Mouse (Mus musculus) embryonic facial prominence, embryonic 14.5 days (tissue): ENCODE measurements at regions not wholly inside any gene's neighbourhood (a gene's known extent, or its start where the extent isn't known, plus 50 kb on each side); places are given as distances from the start of the nearest gene placed in this dataset.
A peak's percentile ranks its signal among the peaks of the same experiment; 100 is the strongest.

Source experiments
- ATAC-seq: fragments of 200-750 bp; cut with Nextera tagmentation; 2 replicates; pipeline ENCODE4 v1.8.0; 2017; ENCODE audit warnings: low read depth, moderate number of reproducible peaks, moderate TSS enrichment
- DNase-seq: peaks from one replicate; pipeline ENCODE4 v3.0.0-alpha.2; 2015; ENCODE audit warnings: low spot score
- H3K27ac ChIP-seq: fragments of 300-500 bp; sonication (generic); replicated peaks from 2 replicates; pipeline ENCODE4 v1.5.1; 2014; ENCODE audit warnings: low read depth, mild to moderate bottlenecking, low read length, moderate library complexity
- H3K27me3 ChIP-seq: fragments of 300-500 bp; sonication (generic); replicated peaks from 2 replicates; pipeline ENCODE4 v1.6.1; 2014; ENCODE audit warnings: low read length; ENCODE audit not compliant: control insufficient read depth, insufficient read depth
- H3K36me3 ChIP-seq: fragments of 300-500 bp; sonication (generic); 2 replicates; pipeline ENCODE4 v1.6.1; 2014; ENCODE audit warnings: low read length, mixed read lengths; ENCODE audit not compliant: control insufficient read depth, insufficient read depth
- H3K4me1 ChIP-seq: fragments of 300-500 bp; sonication (generic); 2 replicates; pipeline ENCODE4 v1.6.1; 2014; ENCODE audit warnings: antibody characterized with exemption, low read length; ENCODE audit not compliant: control insufficient read depth, insufficient read depth
- H3K4me2 ChIP-seq: fragments of 300-500 bp; sonication (generic); 2 replicates; pipeline ENCODE4 v1.6.1; 2014; ENCODE audit warnings: low read depth, mild to moderate bottlenecking, low read length, moderate library complexity, mixed read lengths
- H3K4me3 ChIP-seq: fragments of 300-500 bp; sonication (generic); 2 replicates; pipeline ENCODE4 v1.5.1; 2014; ENCODE audit warnings: low read depth, mild to moderate bottlenecking, low read length
- H3K9ac ChIP-seq: fragments of 300-500 bp; sonication (generic); 2 replicates; pipeline ENCODE4 v1.6.1; 2014; ENCODE audit warnings: low read depth, mild to moderate bottlenecking, low read length, moderate library complexity, mixed read lengths
- H3K9me3 ChIP-seq: fragments of 300-500 bp; sonication (generic); 2 replicates; pipeline ENCODE4 v1.6.1; 2016; ENCODE audit warnings: low read length; ENCODE audit not compliant: control insufficient read depth
- WGBS: fragments of 180-500 bp; shearing (Covaris S2); extraction: QIAGEN DNeasy Blood & Tissue Kit; methylation state at CpG from one replicate; pipeline ENCODE4 v1.1.7; 2014; 5-methylcytosine and 5-hydroxymethylcytosine counted together

- no peaks in the 10 kb centered on the region for H3K36me3 ChIP-seq
- peaks cover 7% of the 10 kb centered on the region; the same call in 1 of the 2 replicates for H3K9me3 ChIP-seq
- H3K4me1 ChIP-seq = no peaks in the 10 kb centered on the region
- DNase-seq (no peak), ATAC-seq (no peak)
- WGBS = 87% methylated on average over 3 of the region's 3 CpGs
- H3K27me3 ChIP-seq = no peaks in the 10 kb centered on the region
- H3K9ac ChIP-seq = no peak overlapping the region
- H3K27ac ChIP-seq = no peak overlapping the region
- no peak overlapping the region for H3K4me2 ChIP-seq
- H3K4me3 ChIP-seq = no peak overlapping the region
Observed at GRCm38 (mm10) chr10:122515698-122516097, 67.4 kb downstream of the Avpr1a start.

- Histone ChIP-seq H3K27me3 (no peaks in the 10 kb centered on the region), H3K36me3 (no peaks in the 10 kb centered on the region), H3K27ac (no peak overlapping the region), H3K4me1 (no peaks in the 10 kb centered on the region), H3K9ac (no peak overlapping the region), H3K4me2 (no peak overlapping the region), H3K9me3 (no peaks in the 10 kb centered on the region), H3K4me3 (no peak overlapping the region)
- WGBS = 80% methylated on average over 4 of the region's 4 CpGs
- no peak for ATAC-seq
- DNase-seq = no peak
Observed at GRCm38 (mm10) chr10:122519274-122519790, 71.0 kb downstream of the Avpr1a start.

DNA sequence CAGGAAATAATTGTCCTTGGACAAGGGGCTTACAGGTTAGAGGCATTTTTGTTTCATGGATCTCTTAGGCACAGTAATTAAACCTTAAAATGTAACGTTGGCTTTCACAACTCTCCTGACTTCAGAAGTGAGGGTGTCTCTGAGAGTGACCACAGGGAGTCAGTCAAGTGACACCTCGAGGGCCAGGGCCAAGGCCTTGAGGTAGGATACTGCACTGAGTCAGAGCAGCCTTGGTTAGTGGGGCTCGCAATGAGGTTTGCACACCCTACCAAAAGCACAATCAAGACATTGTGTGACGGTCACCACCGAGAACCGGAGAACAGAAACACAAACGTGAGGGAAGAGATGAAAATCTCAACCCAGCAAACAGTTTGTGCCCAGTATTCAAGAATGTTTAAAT is 71.7 kb downstream of the Avpr1a start:
- Histone ChIP-seq H3K4me3 (no peak overlapping the region), H3K9me3 (no peaks in the 10 kb centered on the region), H3K9ac (no peak overlapping the region), H3K36me3 (no peaks in the 10 kb centered on the region), H3K27me3 (no peaks in the 10 kb centered on the region), H3K4me1 (no peaks in the 10 kb centered on the region), H3K27ac (no peak overlapping the region), H3K4me2 (no peak overlapping the region)
- DNase-seq = no peak
- ATAC-seq = no peak
- 85% methylated on average over 7 of the region's 7 CpGs for WGBS

DNA sequence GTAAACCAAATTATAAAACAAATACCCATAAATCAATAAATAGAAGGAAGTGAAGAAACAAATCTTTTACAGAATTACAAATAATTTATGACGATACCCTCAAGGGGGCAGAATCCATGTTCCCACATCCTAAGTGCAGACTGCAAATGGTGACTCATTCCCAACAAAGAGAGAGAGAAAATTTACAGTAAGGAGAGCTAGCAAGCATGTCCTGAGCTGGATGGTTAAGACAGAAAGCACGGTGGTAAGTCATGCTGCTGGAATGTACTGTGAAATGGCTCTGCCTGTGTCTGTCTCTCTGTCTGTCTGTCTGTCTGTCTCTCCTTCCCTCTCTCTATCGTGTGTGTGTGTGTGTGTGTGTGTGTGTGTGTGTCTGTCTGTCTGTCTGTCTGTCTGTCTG is 74.3 kb downstream of the Avpr1a start:
- Histone ChIP-seq H3K27me3 (no peaks in the 10 kb centered on the region), H3K27ac (no peak overlapping the region), H3K4me2 (no peak overlapping the region), H3K36me3 (no peaks in the 10 kb centered on the region), H3K9ac (no peak overlapping the region), H3K4me3 (no peak overlapping the region), H3K4me1 (no peaks in the 10 kb centered on the region), H3K9me3 (no peaks in the 10 kb centered on the region)
- 61% methylated on average over 2 of the region's 3 CpGs for WGBS
- no peak for ATAC-seq
- DNase-seq = no peak

- DNase-seq (no peak), ATAC-seq (no peak)
- Histone ChIP-seq H3K9me3 (no peaks in the 10 kb centered on the region), H3K4me3 (no peak overlapping the region), H3K27me3 (no peaks in the 10 kb centered on the region), H3K27ac (no peak overlapping the region), H3K9ac (no peak overlapping the region), H3K4me2 (no peak overlapping the region), H3K36me3 (no peaks in the 10 kb centered on the region), H3K4me1 (no peaks in the 10 kb centered on the region)
- WGBS = 74% methylated on average over 7 of the region's 7 CpGs
Observed at GRCm38 (mm10) chr10:122525360-122525759, 77.1 kb downstream of the Avpr1a start.

DNA sequence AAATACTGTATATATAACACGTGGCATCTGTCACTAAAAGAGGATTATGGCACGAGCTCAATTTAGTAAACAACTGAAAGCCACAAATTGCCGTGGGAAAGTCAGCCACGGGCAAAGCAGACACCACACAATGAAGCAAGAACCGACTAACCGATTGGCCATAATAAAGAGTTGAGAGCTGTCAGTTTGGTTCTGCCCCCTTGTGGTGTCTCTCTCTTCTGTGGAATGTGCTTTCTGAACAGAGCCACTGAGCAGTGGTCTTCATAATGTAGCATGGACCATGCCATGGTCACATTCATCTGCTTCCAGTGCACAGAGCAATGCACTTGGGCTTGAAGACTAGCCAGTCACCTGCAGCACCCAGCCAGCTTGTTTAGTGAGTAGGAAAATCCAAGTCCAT is 77.5 kb downstream of the Avpr1a start:
- WGBS = 71% methylated on average over 6 of the region's 6 CpGs
- DNase-seq (no peak), ATAC-seq (no peak)
- Histone ChIP-seq H3K4me1 (no peaks in the 10 kb centered on the region), H3K27me3 (no peaks in the 10 kb centered on the region), H3K27ac (no peak overlapping the region), H3K9ac (no peak overlapping the region), H3K4me3 (no peak overlapping the region), H3K4me2 (no peak overlapping the region), H3K9me3 (no peaks in the 10 kb centered on the region), H3K36me3 (no peaks in the 10 kb centered on the region)

GRCm38 (mm10) chr10:122528222-122528621 is 79.9 kb downstream of the Avpr1a start:
- no peak overlapping the region for H3K4me2 ChIP-seq
- no peak for DNase-seq
- no peak overlapping the region for H3K27ac ChIP-seq
- WGBS = 80% methylated on average over 10 of the region's 10 CpGs
- no peak overlapping the region for H3K4me3 ChIP-seq
- H3K27me3 ChIP-seq = no peaks in the 10 kb centered on the region
- no peaks in the 10 kb centered on the region for H3K9me3 ChIP-seq
- no peaks in the 10 kb centered on the region for H3K36me3 ChIP-seq
- H3K9ac ChIP-seq = no peak overlapping the region
- ATAC-seq = no peak
- H3K4me1 ChIP-seq = no peaks in the 10 kb centered on the region

- no peak for ATAC-seq
Observed at GRCm38 (mm10) chr10:122528973-122529703, 80.8 kb downstream of the Avpr1a start.

GRCm38 (mm10) chr10:122534714-122535113 is 86.4 kb downstream of the Avpr1a start:
- no peaks in the 10 kb centered on the region for H3K4me1 ChIP-seq
- no peak overlapping the region for H3K4me2 ChIP-seq
- no peaks in the 10 kb centered on the region for H3K9me3 ChIP-seq
- H3K27ac ChIP-seq = no peak overlapping the region
- no peak for ATAC-seq
- H3K9ac ChIP-seq = no peak overlapping the region
- no peak overlapping the region for H3K4me3 ChIP-seq
- H3K36me3 ChIP-seq = no peaks in the 10 kb centered on the region
- DNase-seq = peak; percentile 33
- WGBS = 56% methylated on average over 5 of the region's 5 CpGs
- no peaks in the 10 kb centered on the region for H3K27me3 ChIP-seq

More at GRCm38 (mm10) chr10:122528973-122529703, 80.8 kb downstream of the Avpr1a start:
- Histone ChIP-seq H3K36me3 (no peaks in the 10 kb centered on the region), H3K27ac (no peak overlapping the region), H3K9me3 (no peaks in the 10 kb centered on the region), H3K9ac (no peak overlapping the region), H3K4me1 (no peaks in the 10 kb centered on the region), H3K27me3 (no peaks in the 10 kb centered on the region), H3K4me2 (no peak overlapping the region), H3K4me3 (no peak overlapping the region)
- 28% methylated on average over 4 of the region's 4 CpGs for WGBS
- DNase-seq = peak; percentile 80
